Mouse (Mus musculus) neural tube, embryonic 11.5 days (tissue): ENCODE results near the gene Atp1a2. TPM values are rescaled to one million over a fixed set of nuclear protein-coding genes. Genes with fewer than 3 reads are reported as not detected.

Source experiments
- ATAC-seq: fragments of 200-750 bp; cut with Nextera tagmentation; 2 replicates; pipeline ENCODE4 v1.8.0; 2017; ENCODE audit warnings: moderate number of reproducible peaks, mild to moderate bottlenecking, moderate TSS enrichment, moderate library complexity; ENCODE audit not compliant: insufficient read depth, low FRiP score, low TSS enrichment
- DNase-seq: peaks from one replicate; pipeline ENCODE4 v3.0.0-alpha.2; 2015; ENCODE audit warnings: low spot score
- H3K27ac ChIP-seq: fragments of 300-500 bp; sonication (generic); 2 replicates; pipeline ENCODE4 v1.5.1; 2014; ENCODE audit warnings: low read depth, mild to moderate bottlenecking, low read length
- H3K27me3 ChIP-seq: fragments of 300-500 bp; sonication (generic); 2 replicates; pipeline ENCODE4 v1.6.1; 2014; ENCODE audit warnings: mild to moderate bottlenecking, low read length, mixed read lengths; ENCODE audit not compliant: control insufficient read depth, insufficient read depth
- H3K36me3 ChIP-seq: fragments of 300-500 bp; sonication (generic); 2 replicates; pipeline ENCODE4 v1.6.1; 2014; ENCODE audit warnings: mild to moderate bottlenecking, low read length, moderate library complexity, mixed read lengths; ENCODE audit not compliant: control insufficient read depth, insufficient read depth
- H3K4me1 ChIP-seq: fragments of 300-500 bp; sonication (generic); 2 replicates; pipeline ENCODE4 v1.6.1; 2014; ENCODE audit warnings: low read length, mixed read lengths; ENCODE audit not compliant: control insufficient read depth, insufficient read depth
- H3K4me2 ChIP-seq: fragments of 300-500 bp; sonication (generic); 2 replicates; pipeline ENCODE4 v1.6.1; 2014; ENCODE audit warnings: low read depth, mild to moderate bottlenecking, moderate library complexity
- H3K4me3 ChIP-seq: fragments of 300-500 bp; sonication (generic); 2 replicates; pipeline ENCODE4 v1.5.1; 2014; ENCODE audit warnings: low read depth, low read length
- H3K9ac ChIP-seq: fragments of 300-500 bp; sonication (generic); 2 replicates; pipeline ENCODE4 v1.6.1; 2014; ENCODE audit warnings: mild to moderate bottlenecking, low read length
- H3K9me3 ChIP-seq: fragments of 300-500 bp; sonication (generic); 2 replicates; pipeline ENCODE4 v1.6.1; 2016; ENCODE audit warnings: low read length; ENCODE audit not compliant: control insufficient read depth
- WGBS: fragments of 180-500 bp; shearing (Covaris S2); extraction: QIAGEN DNeasy Blood & Tissue Kit; methylation state at CpG from one replicate; pipeline ENCODE4 v1.1.7; 2014; 5-methylcytosine and 5-hydroxymethylcytosine counted together
- polyA plus RNA-seq: library from polyadenylated mRNA; unstranded; fragments of >200 nt; fragmentation: Nextera tagmentation; extraction: Ambion mirVana; gene quantifications from 2 replicates; pipeline ENCODE4 v1.2.1, GENCODE M21; 2014

The Atp1a2 gene
- polyA plus RNA-seq, 1 experiment from 2014 or later = 1.3 TPM

GRCm38 (mm10) chr1:172328041-172328440, 30.2 kb upstream of the Atp1a2 start:
- H3K36me3 ChIP-seq = no peaks in the 10 kb centered on the region
- H3K27me3 ChIP-seq = peaks cover 16% of the 10 kb centered on the region
- WGBS = 77% methylated on average over 3 of the region's 3 CpGs
- no peak for ATAC-seq
- H3K4me3 ChIP-seq = no peak overlapping the region
- H3K27ac ChIP-seq = no peak overlapping the region
- H3K4me1 ChIP-seq = peaks cover 9% of the 10 kb centered on the region; the same call in 1 of the 2 replicates
- H3K9me3 ChIP-seq = no peaks in the 10 kb centered on the region
- no peak for DNase-seq
- H3K9ac ChIP-seq = no peak overlapping the region
- H3K4me2 ChIP-seq = no peak overlapping the region

- ATAC-seq (no peak), DNase-seq (peak; percentile 5)
- Histone ChIP-seq H3K27me3 (peaks cover 16% of the 10 kb centered on the region), H3K9ac (no peak overlapping the region), H3K27ac (no peak overlapping the region), H3K36me3 (no peaks in the 10 kb centered on the region), H3K4me1 (peaks cover 13% of the 10 kb centered on the region; the same call in 1 of the 2 replicates), H3K4me3 (no peak overlapping the region), H3K9me3 (no peaks in the 10 kb centered on the region), H3K4me2 (no peak overlapping the region)
- WGBS = 91% methylated on average over 16 of the region's 16 CpGs
These were observed 29.5 kb upstream of the Atp1a2 start for GRCm38 (mm10) chr1:172327206-172328001.

- WGBS = 62% methylated on average over 11 of the region's 11 CpGs
- H3K4me1 ChIP-seq = peaks cover 13% of the 10 kb centered on the region; the same call in 1 of the 2 replicates
- DNase-seq (peak; percentile 10), ATAC-seq (no peak)
- peaks cover 16% of the 10 kb centered on the region for H3K27me3 ChIP-seq
- no peaks in the 10 kb centered on the region for H3K9me3 ChIP-seq
- H3K27ac ChIP-seq = no peak overlapping the region
- H3K9ac ChIP-seq = no peak overlapping the region; the same call in 1 of the 2 replicates
- H3K4me2 ChIP-seq = peak overlapping the region; percentile 75
- peak overlapping the region; percentile 37 for H3K4me3 ChIP-seq
- no peaks in the 10 kb centered on the region for H3K36me3 ChIP-seq
These were observed 28.8 kb upstream of the Atp1a2 start for GRCm38 (mm10) chr1:172326684-172327083.

GRCm38 (mm10) chr1:172325680-172326535, 28.0 kb upstream of the Atp1a2 start:
- Histone ChIP-seq H3K36me3 (no peaks in the 10 kb centered on the region), H3K9me3 (no peaks in the 10 kb centered on the region), H3K4me1 (peaks cover 15% of the 10 kb centered on the region; the same call in 1 of the 2 replicates), H3K4me3 (peak overlapping the region; percentile 37), H3K27ac (no peak overlapping the region), H3K27me3 (peaks cover 16% of the 10 kb centered on the region), H3K9ac (peak overlapping the region; percentile 48), H3K4me2 (peak overlapping the region; percentile 75)
- 22% methylated on average over 94 of the region's 94 CpGs for WGBS
- peak; percentile 74 for DNase-seq
- peak; percentile 66 for ATAC-seq

GRCm38 (mm10) chr1:172324725-172325124, 26.9 kb upstream of the Atp1a2 start:
- peaks cover 20% of the 10 kb centered on the region for H3K4me1 ChIP-seq
- 0 out of 2 replicates have a peak, but pooled peaks have one; percentile 3 for ATAC-seq

GRCm38 (mm10) chr1:172323801-172324359, 26.0 kb upstream of the Atp1a2 start:
- no peak overlapping the region for H3K4me2 ChIP-seq
- no peak overlapping the region for H3K27ac ChIP-seq
- H3K9ac ChIP-seq = no peak overlapping the region
- no peak for DNase-seq
- ATAC-seq = no peak
- H3K4me1 ChIP-seq = peaks cover 21% of the 10 kb centered on the region
- H3K27me3 ChIP-seq = peaks cover 16% of the 10 kb centered on the region
- WGBS = 71% methylated on average over 6 of the region's 6 CpGs
- H3K36me3 ChIP-seq = 0 out of 2 replicates have a peak, but pooled peaks cover 2% of the 10 kb centered on the region
- no peaks in the 10 kb centered on the region for H3K9me3 ChIP-seq
- H3K4me3 ChIP-seq = no peak overlapping the region

More at GRCm38 (mm10) chr1:172324725-172325124, 26.9 kb upstream of the Atp1a2 start:
- peak; percentile 83 for DNase-seq
- H3K9ac ChIP-seq = no peak overlapping the region
- no peaks in the 10 kb centered on the region for H3K9me3 ChIP-seq
- no peaks in the 10 kb centered on the region for H3K36me3 ChIP-seq
- H3K27ac ChIP-seq = no peak overlapping the region
- H3K4me3 ChIP-seq = no peak overlapping the region
- peaks cover 16% of the 10 kb centered on the region for H3K27me3 ChIP-seq
- 15% methylated on average over 7 of the region's 7 CpGs for WGBS
- H3K4me2 ChIP-seq = no peak overlapping the region

GRCm38 (mm10) chr1:172323298-172323697, 25.4 kb upstream of the Atp1a2 start:
- H3K9me3 ChIP-seq = no peaks in the 10 kb centered on the region
- 41% methylated on average over 5 of the region's 5 CpGs for WGBS
- H3K27ac ChIP-seq = no peak overlapping the region
- peaks cover 20% of the 10 kb centered on the region for H3K4me1 ChIP-seq
- H3K4me3 ChIP-seq = no peak overlapping the region
- H3K9ac ChIP-seq = no peak overlapping the region
- DNase-seq (no peak), ATAC-seq (no peak)
- no peak overlapping the region for H3K4me2 ChIP-seq
- H3K36me3 ChIP-seq = 0 out of 2 replicates have a peak, but pooled peaks cover 2% of the 10 kb centered on the region
- H3K27me3 ChIP-seq = peaks cover 16% of the 10 kb centered on the region

- ATAC-seq = no peak
- WGBS = 61% methylated on average over 13 of the region's 13 CpGs
- no peak for DNase-seq
- H3K36me3 ChIP-seq = peaks cover 4% of the 10 kb centered on the region; the same call in 1 of the 2 replicates
- peaks cover 24% of the 10 kb centered on the region for H3K4me1 ChIP-seq
- no peak overlapping the region for H3K27ac ChIP-seq
- no peak overlapping the region for H3K4me3 ChIP-seq
- no peaks in the 10 kb centered on the region for H3K9me3 ChIP-seq
- no peak overlapping the region for H3K4me2 ChIP-seq
- H3K27me3 ChIP-seq = peaks cover 14% of the 10 kb centered on the region
- no peak overlapping the region for H3K9ac ChIP-seq
These were observed 24.9 kb upstream of the Atp1a2 start for GRCm38 (mm10) chr1:172322725-172323124.
